Mouse (Mus musculus): Measurements from ENCODE around the gene Syn3.

DNA sequence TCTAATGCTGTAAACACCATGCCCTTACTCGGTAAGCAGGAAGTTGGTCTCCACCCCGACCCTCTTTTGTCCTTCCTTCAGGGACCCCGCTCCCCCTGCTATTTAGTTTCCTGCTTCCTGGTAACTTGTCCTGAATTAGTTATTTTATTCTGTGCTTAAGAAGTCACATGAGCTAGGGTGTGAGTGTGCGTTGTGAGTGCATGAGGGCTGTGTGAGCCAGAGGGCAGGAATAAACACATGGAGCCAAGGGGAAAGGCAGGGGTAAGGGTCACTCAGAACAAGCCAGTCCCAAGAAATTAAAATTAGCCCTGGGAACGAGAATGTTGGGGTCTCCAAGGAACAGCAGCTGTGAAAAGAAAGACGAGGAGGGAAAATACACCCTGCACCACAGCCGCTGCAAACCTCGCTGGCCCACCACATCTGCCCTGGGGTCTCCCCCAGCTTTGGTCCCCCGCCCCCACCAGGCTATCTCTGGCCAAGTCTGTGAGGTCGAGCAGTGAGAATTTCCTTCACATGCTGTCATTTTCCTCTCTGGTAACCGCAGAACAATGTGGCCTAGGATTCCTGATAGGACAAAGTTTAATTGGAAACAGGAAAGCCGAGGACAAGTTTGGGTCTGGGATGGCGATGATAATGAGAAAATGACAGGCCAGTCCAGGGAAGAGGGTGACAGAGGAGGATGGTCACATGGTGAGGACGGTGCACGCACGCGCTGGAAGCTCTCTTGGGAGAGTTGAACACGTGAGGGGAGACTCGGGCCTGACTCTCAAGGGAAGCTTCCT lies 225.1 kb downstream of the Syn3 start:
- TF ChIP-seq CTCF (IDR thresholded peaks at IDR 0.05; ENCODE audit: extremely low read depth, insufficient read length, insufficient replicate concordance, low read depth, low read length): no peak
- TF ChIP-seq POLR2A (IDR thresholded peaks at IDR 0.05; ENCODE audit: low read depth, low read length): no peak

All from small intestine, adult 2 months (tissue).